Mouse (Mus musculus) E14TG2a.4 (cell line): Measurements from ENCODE around the gene Col1a2.

Experiments
- CTCF ChIP-seq: conservative IDR thresholded peaks from 2 replicates; pipeline ENCODE4 v1.5.1; 2014; ENCODE audit warnings: low read length
- NANOG ChIP-seq: IDR thresholded peaks from 2 replicates; pipeline ENCODE4 v1.6.1; 2014; ENCODE audit warnings: borderline replicate concordance, low read length, mixed read lengths
- POU5F1 ChIP-seq: IDR thresholded peaks from 2 replicates; pipeline ENCODE4 v1.6.1; 2014; ENCODE audit warnings: low read length, borderline replicate concordance

DNA sequence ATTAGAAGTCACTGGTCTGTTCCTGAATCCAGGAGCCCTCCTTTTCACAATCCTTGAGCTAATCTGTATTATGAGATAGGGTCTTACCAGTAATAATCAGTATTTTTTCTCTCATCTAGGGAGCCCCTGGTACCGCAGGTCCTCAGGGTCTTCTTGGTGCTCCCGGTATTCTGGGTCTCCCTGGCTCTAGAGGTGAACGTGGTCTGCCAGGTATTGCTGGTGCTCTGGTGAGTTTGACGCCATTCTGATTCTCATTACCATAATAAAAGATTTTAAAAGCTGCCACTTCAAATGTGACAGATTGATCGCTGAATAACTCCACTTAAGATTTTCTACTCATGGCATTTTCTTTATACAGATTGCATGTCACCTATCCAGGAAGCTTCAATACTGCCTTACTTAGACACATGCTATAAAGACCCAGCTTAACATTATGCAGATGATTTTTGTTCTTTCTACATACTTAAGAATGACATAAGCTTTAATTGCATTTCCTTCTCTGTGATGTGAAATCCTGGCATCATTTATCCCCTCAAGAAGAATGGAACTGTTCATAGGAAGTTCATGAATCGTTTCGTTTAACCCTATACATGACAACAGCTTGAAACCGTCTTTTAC, 30.0 kb downstream of the Col1a2 start:
- TF ChIP-seq CTCF (no peak), POU5F1 (no peak), NANOG (no peak)
